Comparison of ENCODE assay signal across 8 mouse cellular contexts in genomic region chr7:16947349-16947895, GRCm38 (mm10). TPM values are rescaled to one million over a fixed set of nuclear protein-coding genes. Genes with fewer than 3 reads are reported as not detected.
A peak's percentile ranks its signal among the peaks of the same experiment; 100 is the strongest.
DNase-seq lines count a peak whose midpoint lies in the region; ATAC-seq and TF ChIP-seq lines count a peak whose summit lies in the region.

No protein-coding gene starts in this region.

- H3K9me3 ChIP-seq in intestine, embryonic 16.5 days (ENCODE audit: control insufficient read depth, low read length), result no peaks in the 10 kb centered on the region

- peaks cover 50% of the 10 kb centered on the region for H3K4me1 ChIP-seq in intestine, embryonic 16.5 days (ENCODE audit: control insufficient read depth, insufficient read depth, low read length)
- peaks cover 48% of the 10 kb centered on the region for H3K4me1 ChIP-seq in olfactory bulb, adult 2 months (ENCODE audit: control insufficient read depth, insufficient read depth, low read length)

- H3K9ac ChIP-seq in intestine, embryonic 16.5 days (ENCODE audit: low read depth, low read length), result peak overlapping the region; percentile 64

- DNase-seq in cerebellum, adult 18-20 months, result peak; percentile 59 to 60
- peak; percentile 37 for DNase-seq in retina, postnatal 1 day
- DNase-seq in retina, embryonic 14.5 days (ENCODE audit: low spot score), result no peak
- no peak for DNase-seq in thymus, postnatal 36 days
- DNase-seq in adrenal gland, postnatal 10 days, result no peak

- peak overlapping the region; percentile 34; the same call in 1 of the 2 replicates for H3K27ac ChIP-seq in intestine, embryonic 16.5 days (ENCODE audit: low read length)
- H3K27ac ChIP-seq in olfactory bulb, adult 2 months (ENCODE audit: insufficient read depth, low read depth, low read length), result peak overlapping the region; percentile 99

- TF ChIP-seq POLR2A in olfactory bulb, adult 2 months (IDR thresholded peaks at IDR 0.05; ENCODE audit: insufficient read depth, low read depth, low read length), result no peak

- peak overlapping the region; percentile 44 for H3K4me3 ChIP-seq in intestine, embryonic 16.5 days (ENCODE audit: low read length)
- H3K4me3 ChIP-seq in olfactory bulb, adult 2 months (ENCODE audit: insufficient read depth, low read depth, low read length), result peak overlapping the region; percentile 97

- TF ChIP-seq CTCF in olfactory bulb, adult 2 months (IDR thresholded peaks at IDR 0.05; ENCODE audit: insufficient read depth, low read depth, low read length), result 0 out of 2 replicates have a peak, but pooled peaks have one; percentile 6

- H3K36me3 ChIP-seq in intestine, embryonic 16.5 days (ENCODE audit: control insufficient read depth, insufficient read depth, low read length), result no peaks in the 10 kb centered on the region

- 26% methylated on average over 22 of the region's 22 CpGs for WGBS in intestine, embryonic 16.5 days
- WGBS in olfactory bulb, adult 2 months, result 7% methylated on average over 21 of the region's 22 CpGs

- peak overlapping the region; percentile 72 for H3K4me2 ChIP-seq in intestine, embryonic 16.5 days (ENCODE audit: low read depth, low read length)

- peaks cover 34% of the 10 kb centered on the region for H3K27me3 ChIP-seq in intestine, embryonic 16.5 days (replicated peaks; ENCODE audit: control insufficient read depth, insufficient read depth, low read length)

- no peak for ATAC-seq in cerebellum, adult (ENCODE audit: insufficient number of reproducible peaks, low FRiP score, low TSS enrichment)
- ATAC-seq in intestine, embryonic 16.5 days, result no peak

RNA-seq across cellular contexts. Expression of gene Pnmal2, which starts 2.9 kb away (rescaled TPM):
- polyA plus RNA-seq in intestine, embryonic 16.5 days (2015; fragmentation: Nextera tagmentation; extraction: Ambion mirVana), result 4.9 and 5.4 TPM in 2 replicates
- polyA plus RNA-seq in olfactory bulb, adult 2 months (2012; ENCODE audit: insufficient read depth, insufficient read length, low replicate concordance, missing spikeins), result not detected in 2 replicates
- 10 to 100 TPM; 18.3 to 23.9 TPM for total RNA-seq in adrenal gland, postnatal 10 days (2021)

RNA-seq across cellular contexts. Expression of gene Pnmal1, which starts 12.1 kb away (rescaled TPM):
- 2.7 and 2.9 TPM in 2 replicates for polyA plus RNA-seq in intestine, embryonic 16.5 days (2015; fragmentation: Nextera tagmentation; extraction: Ambion mirVana)
- not detected in 2 replicates for polyA plus RNA-seq in olfactory bulb, adult 2 months (2012; ENCODE audit: insufficient read depth, insufficient read length, low replicate concordance, missing spikeins)
- total RNA-seq in adrenal gland, postnatal 10 days (2021), result 1 to 10 TPM; 4.5 to 5.1 TPM

RNA-seq across cellular contexts. Expression of gene Calm3, which starts 23.5 kb away (rescaled TPM):
- polyA plus RNA-seq in intestine, embryonic 16.5 days (2015; fragmentation: Nextera tagmentation; extraction: Ambion mirVana), result 163 and 171 TPM in 2 replicates
- 1,020 and 1,388 TPM in 2 replicates for polyA plus RNA-seq in olfactory bulb, adult 2 months (2012; ENCODE audit: insufficient read depth, insufficient read length, low replicate concordance, missing spikeins)
- 100 to 1,000 TPM; 224 to 252 TPM for total RNA-seq in adrenal gland, postnatal 10 days (2021)

RNA-seq across cellular contexts. Expression of gene Gm42372, which starts 35.5 kb away (rescaled TPM):
- polyA plus RNA-seq in intestine, embryonic 16.5 days (2015; fragmentation: Nextera tagmentation; extraction: Ambion mirVana), result 0.23 and 0.32 TPM in 2 replicates
- polyA plus RNA-seq in olfactory bulb, adult 2 months (2012; ENCODE audit: insufficient read depth, insufficient read length, low replicate concordance, missing spikeins), result not detected in 2 replicates
- 1 to 10 TPM; 1.3 to 1.8 TPM for total RNA-seq in adrenal gland, postnatal 10 days (2021)

RNA-seq across cellular contexts. Expression of gene Ptgir, which starts 41.1 kb away (rescaled TPM):
- polyA plus RNA-seq in intestine, embryonic 16.5 days (2015; fragmentation: Nextera tagmentation; extraction: Ambion mirVana), result 2.5 and 3.2 TPM in 2 replicates
- not detected in 2 replicates for polyA plus RNA-seq in olfactory bulb, adult 2 months (2012; ENCODE audit: insufficient read depth, insufficient read length, low replicate concordance, missing spikeins)
- total RNA-seq in adrenal gland, postnatal 10 days (2021), result 1 to 10 TPM; 1.2 to 2.0 TPM

Comparison
In these comparisons a context has a peak if more than half of its experiments do, and no peak if none do; other contexts are left out.
1. DNase-seq: peak in cerebellum, adult 18-20 months (2 of 2) and retina, postnatal 1 day (single experiment); none in retina, embryonic 14.5 days (single experiment), thymus, postnatal 36 days (0 of 2) and adrenal gland, postnatal 10 days (single experiment).